Mouse (Mus musculus) forebrain, postnatal 0 days (tissue): ENCODE results near the gene Akirin1. TPM values are rescaled to one million over a fixed set of nuclear protein-coding genes. Genes with fewer than 3 reads are reported as not detected.
A peak's percentile ranks its signal among the peaks of the same experiment; 100 is the strongest.

Experiments used
- ATAC-seq: fragments of 200-750 bp; cut with Nextera tagmentation; 2 replicates; pipeline ENCODE4 v1.8.0; 2017; ENCODE audit warnings: mild to moderate bottlenecking, moderate library complexity
- DNase-seq: peaks from one replicate; pipeline ENCODE4 v3.0.0-alpha.2; 2015
- H3K27ac ChIP-seq: fragments of 300-500 bp; sonication (generic); 2 replicates; pipeline ENCODE4 v1.5.1; 2014; ENCODE audit warnings: low read depth, mild to moderate bottlenecking, antibody characterized with exemption, low read length, moderate library complexity, mixed read lengths
- H3K27me3 ChIP-seq: fragments of 300-500 bp; sonication (generic); 2 replicates; pipeline ENCODE4 v1.6.1; 2014; ENCODE audit warnings: mild to moderate bottlenecking, low read length, mixed read lengths; ENCODE audit not compliant: insufficient read depth
- H3K36me3 ChIP-seq: fragments of 300-500 bp; sonication (generic); 2 replicates; pipeline ENCODE4 v1.6.1; 2014; ENCODE audit warnings: mild to moderate bottlenecking, moderate library complexity; ENCODE audit not compliant: insufficient read depth
- H3K4me1 ChIP-seq: fragments of 300-500 bp; sonication (generic); 2 replicates; pipeline ENCODE4 v1.6.1; 2014; ENCODE audit warnings: antibody characterized with exemption; ENCODE audit not compliant: insufficient read depth
- H3K4me2 ChIP-seq: fragments of 300-500 bp; sonication (generic); 2 replicates; pipeline ENCODE4 v1.6.1; 2014; ENCODE audit warnings: low read depth, mild to moderate bottlenecking, moderate library complexity
- H3K4me3 ChIP-seq: fragments of 300-500 bp; sonication (generic); 2 replicates; pipeline ENCODE4 v1.5.1; 2014; ENCODE audit warnings: low read depth, low read length, mixed read lengths
- H3K9ac ChIP-seq: fragments of 300-500 bp; sonication (generic); 2 replicates; pipeline ENCODE4 v1.6.1; 2014; ENCODE audit warnings: mild to moderate bottlenecking
- H3K9me3 ChIP-seq: fragments of 300-500 bp; sonication (generic); 2 replicates; pipeline ENCODE4 v1.6.1; 2016; ENCODE audit warnings: low read length
- CTCF ChIP-seq: sonication (generic); IDR thresholded peaks from 2 replicates; pipeline ENCODE4 v1.5.1; 2016; ENCODE audit warnings: antibody characterized with exemption, control low read depth, low read depth
- WGBS: fragments of 180-500 bp; shearing (Covaris S2); extraction: QIAGEN DNeasy Blood & Tissue Kit; methylation state at CpG from one replicate; pipeline ENCODE4 v1.1.7; 2014; 5-methylcytosine and 5-hydroxymethylcytosine counted together
- polyA plus RNA-seq: library from polyadenylated mRNA; unstranded; fragments of >200 nt; fragmentation: Nextera tagmentation; extraction: Ambion mirVana; gene quantifications from 2 replicates; pipeline ENCODE4 v1.2.1, GENCODE M21; 2015
- total RNA-seq: library from RNA; depleted of rRNA; stranded (reverse); fragments of >200 nt; gene quantifications from 2 replicates; pipeline ENCODE4 v1.2.3, GENCODE M21; 2014; rRNA removed

The Akirin1 gene
- total and polyA plus RNA-seq, 2 experiments from 2014 or later = 64.1 to 69.0 TPM

DNA sequence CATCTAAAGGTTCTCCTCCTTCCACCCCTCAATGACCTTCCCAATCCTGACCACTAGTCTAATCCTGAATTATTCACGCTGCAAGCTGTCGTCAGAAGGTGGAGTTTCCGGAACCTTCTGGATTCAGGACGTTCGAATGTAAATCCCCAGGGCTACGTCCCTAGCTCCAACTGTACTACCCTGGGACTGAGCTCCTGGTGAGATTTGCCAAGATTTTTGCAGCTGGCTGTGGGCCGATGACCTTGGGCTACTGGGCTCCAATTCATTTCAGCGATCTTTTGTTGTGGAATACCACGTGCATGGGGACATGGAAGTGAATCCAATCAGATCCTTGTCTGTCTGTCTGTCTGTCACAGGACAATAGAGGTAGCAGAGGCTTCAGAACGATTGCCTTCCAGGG lies 59.8 kb downstream of the Akirin1 start:
- no peak for TF ChIP-seq CTCF
- Histone ChIP-seq H3K9me3 (no peaks in the 10 kb centered on the region), H3K4me2 (no peak overlapping the region), H3K27me3 (no peaks in the 10 kb centered on the region), H3K4me1 (peaks cover 5% of the 10 kb centered on the region), H3K4me3 (no peak overlapping the region), H3K36me3 (no peaks in the 10 kb centered on the region), H3K27ac (no peak overlapping the region), H3K9ac (no peak overlapping the region)
- WGBS = 85% methylated on average over 10 of the region's 10 CpGs
- ATAC-seq (no peak), DNase-seq (no peak)

DNA sequence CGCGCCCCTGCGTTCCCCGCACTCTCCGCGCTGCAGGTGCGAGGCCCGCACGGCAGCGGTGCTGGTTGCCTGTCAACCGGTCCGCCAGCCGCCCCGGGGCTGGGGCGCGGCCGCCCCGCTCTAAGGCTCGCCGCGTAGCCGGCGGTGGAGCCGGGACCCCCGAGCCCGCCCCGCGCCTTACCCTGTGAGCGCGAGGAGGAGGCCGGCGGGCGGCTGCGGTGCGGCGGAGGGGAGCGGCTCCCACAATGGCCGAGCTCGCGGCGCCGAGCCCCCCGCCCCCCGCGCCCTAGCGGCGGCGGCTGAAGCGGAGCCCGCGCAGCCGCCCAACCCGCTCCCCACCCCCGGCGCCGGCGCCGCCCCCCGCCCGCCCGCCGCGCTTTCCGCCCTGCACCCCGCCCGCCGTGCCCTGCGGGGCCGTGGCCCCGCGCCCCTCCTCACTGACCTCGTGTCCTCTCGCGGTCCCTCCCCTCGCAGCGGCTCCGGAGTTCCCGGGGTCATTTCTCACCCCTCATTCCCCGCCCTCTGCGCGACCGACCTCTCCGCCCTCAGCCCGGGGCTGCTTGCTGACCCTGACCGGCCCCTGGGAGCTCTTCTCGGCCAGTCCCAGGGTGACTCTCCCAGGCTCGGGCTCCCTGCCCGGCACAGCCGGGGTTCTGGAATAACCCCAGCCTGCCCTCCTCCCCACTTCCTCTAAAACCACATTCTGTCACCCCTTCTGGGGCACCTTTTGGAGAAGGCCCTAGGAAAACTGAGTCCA lies 62.9 kb downstream of the Akirin1 start:
- Histone ChIP-seq H3K27ac (peak overlapping the region; percentile 96), H3K27me3 (no peaks in the 10 kb centered on the region), H3K9me3 (no peaks in the 10 kb centered on the region), H3K4me1 (peaks cover 14% of the 10 kb centered on the region), H3K9ac (peak overlapping the region; percentile 98), H3K4me3 (peak overlapping the region; percentile 99), H3K4me2 (peak overlapping the region; percentile 89), H3K36me3 (peaks cover 13% of the 10 kb centered on the region)
- 5% methylated on average over 49 of the region's 89 CpGs for WGBS
- ATAC-seq = peak; percentile 68
- peak; percentile 75 for DNase-seq
- TF ChIP-seq CTCF = no peak

DNA sequence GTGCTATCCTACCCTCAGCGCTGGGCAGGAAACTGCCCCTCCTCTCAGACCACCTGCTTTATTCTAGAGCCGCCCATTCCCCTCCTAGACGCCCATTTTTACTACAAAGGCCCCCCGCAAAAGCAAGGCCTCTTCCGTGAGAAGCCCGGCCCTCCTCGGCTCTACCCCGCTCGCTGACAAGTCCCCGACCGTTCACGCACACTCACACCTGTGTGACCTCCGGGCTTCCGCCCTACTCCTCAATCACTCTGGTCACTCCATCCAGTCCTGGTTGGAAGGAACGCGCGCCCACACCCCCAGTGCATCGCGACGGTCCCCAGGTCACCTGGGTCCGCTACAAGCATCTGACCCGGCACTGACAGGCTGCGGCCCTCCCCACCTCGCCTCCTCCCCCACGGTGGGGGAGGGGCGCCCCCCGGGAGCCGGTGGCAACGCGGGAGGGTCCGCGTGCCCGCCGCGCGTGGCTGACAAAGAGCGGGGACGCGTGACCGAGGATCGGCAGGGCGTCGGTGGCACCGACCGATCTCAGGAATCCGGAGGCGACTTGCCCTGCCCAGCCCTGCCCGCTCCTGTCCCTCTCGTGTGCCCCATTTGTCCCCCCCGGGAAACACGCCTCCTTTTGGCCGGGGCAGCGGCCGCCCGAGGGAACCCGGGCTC lies 63.6 kb downstream of the Akirin1 start:
- DNase-seq (peak; percentile 66), ATAC-seq (peak; percentile 56)
- 1% methylated on average over 55 of the region's 56 CpGs for WGBS

DNA sequence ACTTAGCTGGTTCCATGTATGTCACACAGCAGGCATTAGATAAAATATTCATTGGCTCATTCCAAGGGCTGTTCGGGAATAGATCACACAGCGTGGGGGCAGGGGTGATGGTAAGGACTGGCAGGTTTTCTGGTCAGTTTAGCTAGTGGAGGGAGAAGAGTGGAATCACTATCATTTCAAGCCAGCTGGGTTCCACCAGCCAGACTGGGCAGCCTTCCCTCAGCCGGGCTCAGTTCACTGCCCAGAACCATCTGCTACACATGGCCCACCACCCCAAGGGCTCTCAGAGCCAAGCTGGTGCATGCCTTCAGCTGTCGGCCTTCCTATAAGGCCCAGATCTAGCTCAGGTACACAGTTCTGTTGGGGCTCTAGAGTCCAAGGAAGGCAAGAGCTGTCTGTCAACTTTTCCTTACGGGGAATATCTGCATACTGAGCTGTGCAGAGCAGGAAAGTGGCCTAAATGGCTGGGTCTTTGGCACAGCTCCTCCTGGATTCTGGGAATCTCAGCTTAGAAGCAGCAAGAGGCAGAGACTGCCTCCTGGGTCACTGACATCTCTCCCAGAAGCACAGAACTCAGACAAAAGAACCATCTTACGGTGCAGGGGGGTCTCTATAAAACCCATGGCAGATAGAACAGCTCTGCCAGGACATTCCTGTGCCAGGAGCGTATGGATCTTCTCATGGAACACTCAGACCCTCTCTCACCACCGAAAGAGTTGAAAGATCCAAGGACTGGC lies 64.5 kb downstream of the Akirin1 start:
- WGBS = 19% methylated on average over 8 of the region's 8 CpGs
- peak overlapping the region; percentile 89 for H3K4me2 ChIP-seq
- peaks cover 14% of the 10 kb centered on the region for H3K36me3 ChIP-seq
- peaks cover 14% of the 10 kb centered on the region for H3K4me1 ChIP-seq
- H3K9me3 ChIP-seq = no peaks in the 10 kb centered on the region
- H3K9ac ChIP-seq = peak overlapping the region; percentile 98
- DNase-seq = peak; percentile 59
- H3K27me3 ChIP-seq = no peaks in the 10 kb centered on the region
- peak; percentile 14 for ATAC-seq
- H3K27ac ChIP-seq = peak overlapping the region; percentile 96
- TF ChIP-seq CTCF = no peak
- peak overlapping the region; percentile 99 for H3K4me3 ChIP-seq

More for the DNA sequence above, 63.6 kb downstream of the Akirin1 start:
- Histone ChIP-seq H3K27me3 (no peaks in the 10 kb centered on the region), H3K9me3 (no peaks in the 10 kb centered on the region), H3K27ac (peak overlapping the region; percentile 96), H3K9ac (peak overlapping the region; percentile 98), H3K4me1 (peaks cover 14% of the 10 kb centered on the region), H3K4me2 (peak overlapping the region; percentile 89), H3K4me3 (peak overlapping the region; percentile 99), H3K36me3 (peaks cover 13% of the 10 kb centered on the region)
- TF ChIP-seq CTCF = no peak; the same call in 1 of the 2 replicates

DNA sequence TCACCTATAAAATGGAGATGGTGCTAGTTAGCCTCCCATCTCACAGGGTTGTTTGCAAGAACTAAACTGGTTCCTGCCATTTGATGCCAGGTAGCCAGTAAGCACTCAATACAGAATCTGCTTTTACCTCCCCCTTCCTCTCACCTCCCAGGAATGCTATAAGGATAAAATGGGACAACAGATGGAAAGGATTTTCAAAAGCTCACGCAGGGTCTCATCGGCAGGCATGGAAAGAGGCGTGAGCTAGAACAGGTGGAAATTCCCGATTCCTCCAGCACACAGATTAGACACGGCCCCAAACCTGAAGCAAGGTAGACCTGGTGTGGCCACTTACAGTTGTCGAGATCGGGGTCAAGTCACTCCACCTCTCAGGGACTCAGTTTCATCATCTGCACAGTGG lies 65.1 kb downstream of the Akirin1 start:
- H3K9me3 ChIP-seq = no peaks in the 10 kb centered on the region
- H3K9ac ChIP-seq = 0 out of 2 replicates have a peak overlapping the region, but pooled peaks have one; percentile 98
- peaks cover 17% of the 10 kb centered on the region for H3K36me3 ChIP-seq
- no peak for TF ChIP-seq CTCF
- DNase-seq = no peak
- H3K27me3 ChIP-seq = no peaks in the 10 kb centered on the region
- peak overlapping the region; percentile 99 for H3K4me3 ChIP-seq
- H3K4me2 ChIP-seq = peak overlapping the region; percentile 89
- peaks cover 14% of the 10 kb centered on the region for H3K4me1 ChIP-seq
- WGBS = 65% methylated on average over 7 of the region's 7 CpGs
- ATAC-seq = no peak
- H3K27ac ChIP-seq = peak overlapping the region; percentile 96; the same call in 1 of the 2 replicates

Other genes starting within 250 kb of the Akirin1 start
- gene Macf1, start 66.0 kb downstream of the Akirin1 start, total RNA-seq = 278 and 345 TPM in 2 replicates
- gene Macf1, start 66.0 kb downstream of the Akirin1 start, polyA plus RNA-seq = 42.9 and 58.2 TPM in 2 replicates
- gene Ndufs5, start 32.1 kb downstream of the Akirin1 start, total RNA-seq = 161 and 279 TPM in 2 replicates
- 536 and 634 TPM in 2 replicates for gene Ndufs5, start 32.1 kb downstream of the Akirin1 start, polyA plus RNA-seq
- gene Rhbdl2, start 37.5 kb upstream of the Akirin1 start, total RNA-seq = 0.48 and 0.54 TPM in 2 replicates
- 0.73 and 0.86 TPM in 2 replicates for gene Rhbdl2, start 37.5 kb upstream of the Akirin1 start, polyA plus RNA-seq
- not detected in 2 replicates for gene 4933427I04Rik, start 109.3 kb upstream of the Akirin1 start, total RNA-seq
- 0.09 and 0.11 TPM in 2 replicates for gene 4933427I04Rik, start 109.3 kb upstream of the Akirin1 start, polyA plus RNA-seq
- 7.1 and 7.9 TPM in 2 replicates for gene Mycbp, start 154.5 kb upstream of the Akirin1 start, total RNA-seq
- 40.8 and 46.0 TPM in 2 replicates for gene Mycbp, start 154.5 kb upstream of the Akirin1 start, polyA plus RNA-seq
- gene Rragc, start 167.1 kb upstream of the Akirin1 start, total RNA-seq = 41.8 and 51.9 TPM in 2 replicates
- 32.8 and 42.6 TPM in 2 replicates for gene Rragc, start 167.1 kb upstream of the Akirin1 start, polyA plus RNA-seq
- gene 4930535I16Rik, start 167.7 kb upstream of the Akirin1 start, total RNA-seq = not detected in 2 replicates
- gene 4930535I16Rik, start 167.7 kb upstream of the Akirin1 start, polyA plus RNA-seq = not detected in 2 replicates